Mouse (Mus musculus) liver, embryonic 16.5 days (tissue): ENCODE measurements around the gene Gpr157. TPM values are rescaled to one million over a fixed set of nuclear protein-coding genes. Genes with fewer than 3 reads are reported as not detected.
A peak's percentile ranks its signal among the peaks of the same experiment; 100 is the strongest.

Experiments
- ATAC-seq: fragments of 200-750 bp; cut with Nextera tagmentation; 2 replicates; pipeline ENCODE4 v1.8.0; 2017; ENCODE audit warnings: low read depth, mild to moderate bottlenecking, moderate number of reproducible peaks, moderate library complexity
- H3K27ac ChIP-seq: fragments of 300-500 bp; sonication (generic); 2 replicates; pipeline ENCODE4 v1.5.1; 2014; ENCODE audit warnings: mild to moderate bottlenecking, low read length
- H3K27me3 ChIP-seq: fragments of 300-500 bp; sonication (generic); 2 replicates; pipeline ENCODE4 v1.6.1; 2014; ENCODE audit warnings: low read depth, low read length, mixed read lengths; ENCODE audit not compliant: control insufficient read depth, insufficient read depth
- H3K36me3 ChIP-seq: fragments of 300-500 bp; sonication (generic); 2 replicates; pipeline ENCODE4 v1.6.1; 2014; ENCODE audit warnings: mild to moderate bottlenecking; ENCODE audit not compliant: control insufficient read depth, insufficient read depth
- H3K4me1 ChIP-seq: fragments of 300-500 bp; sonication (generic); 2 replicates; pipeline ENCODE4 v1.6.1; 2014; ENCODE audit warnings: low read depth, low read length, mixed read lengths; ENCODE audit not compliant: control insufficient read depth
- H3K4me2 ChIP-seq: fragments of 300-500 bp; sonication (generic); 2 replicates; pipeline ENCODE4 v1.6.1; 2014; ENCODE audit warnings: low read depth, low read length, mixed read lengths
- H3K4me3 ChIP-seq: fragments of 300-500 bp; sonication (generic); 2 replicates; pipeline ENCODE4 v1.5.1; 2014; ENCODE audit warnings: low read depth, mild to moderate bottlenecking, low read length
- H3K9ac ChIP-seq: fragments of 300-500 bp; sonication (generic); 2 replicates; pipeline ENCODE4 v1.6.1; 2014; ENCODE audit warnings: low read depth, low read length
- H3K9me3 ChIP-seq: fragments of 300-500 bp; sonication (generic); replicated peaks from 2 replicates; pipeline ENCODE4 v1.6.1; 2016; ENCODE audit warnings: low read length; ENCODE audit not compliant: control insufficient read depth
- WGBS: fragments of 180-500 bp; shearing (Covaris S2); extraction: QIAGEN DNeasy Blood & Tissue Kit; methylation state at CpG from one replicate; pipeline ENCODE4 v1.1.7; 2014; ENCODE audit not compliant: insufficient replicate concordance; 5-methylcytosine and 5-hydroxymethylcytosine counted together
- polyA plus RNA-seq: library from polyadenylated mRNA; unstranded; fragments of >200 nt; fragmentation: Nextera tagmentation; extraction: Ambion mirVana; gene quantifications from 2 replicates; pipeline ENCODE4 v1.2.1, GENCODE M21; 2015

Gpr157 gene
- polyA plus RNA-seq, 1 experiment from 2014 or later = 0.74 TPM

GRCm38 (mm10) chr4:150061432-150062225 is 25.5 kb upstream of the Gpr157 start:
- 57% methylated on average over 16 of the region's 16 CpGs for WGBS
- no peak for ATAC-seq
- H3K27me3 ChIP-seq = no peaks in the 10 kb centered on the region
- no peaks in the 10 kb centered on the region for H3K9me3 ChIP-seq
- no peaks in the 10 kb centered on the region; the same call in 1 of the 2 replicates for H3K4me1 ChIP-seq
- no peak overlapping the region for H3K4me2 ChIP-seq
- no peak overlapping the region for H3K9ac ChIP-seq
- H3K4me3 ChIP-seq = no peak overlapping the region
- H3K36me3 ChIP-seq = no peaks in the 10 kb centered on the region
- no peak overlapping the region for H3K27ac ChIP-seq

- no peak for ATAC-seq
- Histone ChIP-seq H3K9me3 (no peaks in the 10 kb centered on the region), H3K4me3 (no peak overlapping the region), H3K27ac (no peak overlapping the region), H3K27me3 (no peaks in the 10 kb centered on the region), H3K4me1 (no peaks in the 10 kb centered on the region), H3K36me3 (no peaks in the 10 kb centered on the region), H3K4me2 (no peak overlapping the region), H3K9ac (no peak overlapping the region)
- 67% methylated on average over 17 of the region's 17 CpGs for WGBS
These were observed 20.4 kb upstream of the Gpr157 start for GRCm38 (mm10) chr4:150066706-150067323.

GRCm38 (mm10) chr4:150068216-150068615 is 18.9 kb upstream of the Gpr157 start:
- no peak overlapping the region for H3K4me2 ChIP-seq
- no peak overlapping the region for H3K4me3 ChIP-seq
- H3K27me3 ChIP-seq = no peaks in the 10 kb centered on the region
- 76% methylated on average over 12 of the region's 12 CpGs for WGBS
- ATAC-seq = no peak
- no peak overlapping the region for H3K27ac ChIP-seq
- H3K4me1 ChIP-seq = no peaks in the 10 kb centered on the region
- no peaks in the 10 kb centered on the region for H3K36me3 ChIP-seq
- no peak overlapping the region for H3K9ac ChIP-seq
- H3K9me3 ChIP-seq = no peaks in the 10 kb centered on the region

GRCm38 (mm10) chr4:150070136-150070535 is 17.0 kb upstream of the Gpr157 start:
- H3K36me3 ChIP-seq = no peaks in the 10 kb centered on the region
- H3K4me1 ChIP-seq = no peaks in the 10 kb centered on the region
- H3K27me3 ChIP-seq = no peaks in the 10 kb centered on the region
- H3K9me3 ChIP-seq = no peaks in the 10 kb centered on the region
- ATAC-seq = no peak
- H3K27ac ChIP-seq = no peak overlapping the region
- WGBS = 65% methylated on average over 8 of the region's 8 CpGs
- H3K4me2 ChIP-seq = no peak overlapping the region
- H3K9ac ChIP-seq = no peak overlapping the region
- H3K4me3 ChIP-seq = no peak overlapping the region

- H3K27ac ChIP-seq = no peak overlapping the region
- H3K4me2 ChIP-seq = no peak overlapping the region
- no peak overlapping the region for H3K9ac ChIP-seq
- no peaks in the 10 kb centered on the region for H3K4me1 ChIP-seq
- no peaks in the 10 kb centered on the region for H3K36me3 ChIP-seq
- no peak for ATAC-seq
- WGBS = 63% methylated on average over 15 of the region's 15 CpGs
- no peaks in the 10 kb centered on the region for H3K27me3 ChIP-seq
- H3K4me3 ChIP-seq = no peak overlapping the region
- no peaks in the 10 kb centered on the region for H3K9me3 ChIP-seq
These were observed 14.6 kb upstream of the Gpr157 start for GRCm38 (mm10) chr4:150072416-150073101.

- Histone ChIP-seq H3K27ac (no peak overlapping the region), H3K4me3 (no peak overlapping the region), H3K9me3 (no peaks in the 10 kb centered on the region), H3K9ac (no peak overlapping the region), H3K4me1 (no peaks in the 10 kb centered on the region), H3K4me2 (no peak overlapping the region), H3K36me3 (no peaks in the 10 kb centered on the region), H3K27me3 (no peaks in the 10 kb centered on the region)
- 15% methylated on average over 8 of the region's 8 CpGs for WGBS
- ATAC-seq = no peak
These were observed 14.1 kb upstream of the Gpr157 start for GRCm38 (mm10) chr4:150073102-150073473.

GRCm38 (mm10) chr4:150075350-150075749 is 11.8 kb upstream of the Gpr157 start:
- H3K27ac ChIP-seq = no peak overlapping the region
- H3K4me2 ChIP-seq = no peak overlapping the region
- no peaks in the 10 kb centered on the region for H3K4me1 ChIP-seq
- H3K9me3 ChIP-seq = no peaks in the 10 kb centered on the region
- no peak overlapping the region for H3K9ac ChIP-seq
- 75% methylated on average over 7 of the region's 7 CpGs for WGBS
- H3K36me3 ChIP-seq = no peaks in the 10 kb centered on the region
- no peak for ATAC-seq
- no peak overlapping the region for H3K4me3 ChIP-seq
- no peaks in the 10 kb centered on the region for H3K27me3 ChIP-seq

GRCm38 (mm10) chr4:150076147-150076546 is 11.0 kb upstream of the Gpr157 start:
- Histone ChIP-seq H3K27me3 (no peaks in the 10 kb centered on the region), H3K4me3 (no peak overlapping the region), H3K36me3 (no peaks in the 10 kb centered on the region), H3K4me2 (no peak overlapping the region), H3K27ac (no peak overlapping the region), H3K9me3 (no peaks in the 10 kb centered on the region), H3K4me1 (no peaks in the 10 kb centered on the region), H3K9ac (no peak overlapping the region)
- peak; percentile 27; the same call in 1 of the 2 replicates for ATAC-seq
- 36% methylated on average over 18 of the region's 18 CpGs for WGBS

GRCm38 (mm10) chr4:150078646-150079045 is 8.5 kb upstream of the Gpr157 start:
- no peaks in the 10 kb centered on the region for H3K4me1 ChIP-seq
- WGBS = 25% methylated on average over 2 of the region's 2 CpGs

More at GRCm38 (mm10) chr4:150078646-150079045, 8.5 kb upstream of the Gpr157 start:
- no peaks in the 10 kb centered on the region for H3K36me3 ChIP-seq
- H3K27me3 ChIP-seq = no peaks in the 10 kb centered on the region
- H3K4me2 ChIP-seq = no peak overlapping the region
- H3K4me3 ChIP-seq = no peak overlapping the region
- ATAC-seq = no peak
- no peaks in the 10 kb centered on the region for H3K9me3 ChIP-seq
- no peak overlapping the region for H3K27ac ChIP-seq
- H3K9ac ChIP-seq = no peak overlapping the region
